Mouse (Mus musculus): Measurements from ENCODE around the gene Ambra1.

DNA sequence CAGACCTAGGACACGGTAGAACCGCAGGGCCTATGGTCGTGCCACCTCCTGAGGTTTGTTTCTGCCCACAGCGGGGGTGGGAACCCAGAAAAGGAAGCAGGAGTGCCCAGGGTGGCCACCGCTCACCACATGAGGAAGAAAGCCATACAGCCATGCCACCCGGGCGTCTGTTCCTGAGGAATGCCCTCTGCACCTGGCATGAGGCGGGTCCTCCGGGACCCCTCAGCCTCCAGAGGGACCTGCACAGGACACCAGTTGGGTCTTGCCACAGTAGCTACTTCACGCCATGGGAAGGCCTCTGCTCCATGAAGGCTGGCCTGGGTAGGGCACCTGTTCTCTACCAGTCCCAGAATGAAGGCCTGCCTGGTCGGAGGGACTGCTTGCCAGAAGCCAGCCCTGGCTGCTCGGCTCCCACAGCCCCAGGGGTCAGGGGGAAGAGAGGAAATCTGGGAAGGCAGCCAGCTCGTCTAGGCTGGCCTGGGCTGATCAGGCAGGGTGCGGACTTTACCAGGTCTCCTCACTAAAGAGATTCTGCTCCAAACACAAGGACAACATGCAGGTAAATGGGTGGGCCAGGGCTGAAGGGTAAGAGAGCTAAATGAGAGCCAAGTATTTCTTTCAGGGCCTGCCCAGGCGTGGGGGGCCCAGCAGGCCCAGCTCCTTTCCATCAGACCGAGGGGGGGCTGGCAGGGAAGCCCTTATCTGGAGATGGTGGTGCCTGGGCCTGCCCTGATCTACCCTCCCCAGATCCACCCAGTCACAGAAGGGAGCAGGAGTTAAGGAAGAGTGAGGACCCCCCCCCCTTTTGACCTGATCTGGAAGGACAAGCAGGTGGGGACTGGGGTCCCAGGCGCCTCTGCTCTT, 219.7 kb downstream of the Ambra1 start:
- no peak for TF ChIP-seq POLR2A (IDR thresholded peaks at IDR 0.05; ENCODE audit: borderline replicate concordance, insufficient read depth, low read length)
- no peak for TF ChIP-seq CTCF (IDR thresholded peaks at IDR 0.05; ENCODE audit: borderline replicate concordance, insufficient read depth, low read depth, low read length)
